Mouse (Mus musculus) lung, adult 2 months (tissue): ENCODE data around the gene Mtrf1.

Experiments
- CTCF ChIP-seq: fragments of 200-500 bp; IDR thresholded peaks from 2 replicates; pipeline ENCODE4 v1.5.1; 2011; ENCODE audit warnings: mild to moderate bottlenecking, low read length, control low read depth; ENCODE audit not compliant: insufficient read depth
- POLR2A ChIP-seq: fragments of 200-500 bp; IDR thresholded peaks from 2 replicates; pipeline ENCODE4 v1.6.1; 2011; ENCODE audit warnings: low read depth, mild to moderate bottlenecking, control low read depth, low read length, borderline replicate concordance; ENCODE audit errors: extremely low read depth

DNA sequence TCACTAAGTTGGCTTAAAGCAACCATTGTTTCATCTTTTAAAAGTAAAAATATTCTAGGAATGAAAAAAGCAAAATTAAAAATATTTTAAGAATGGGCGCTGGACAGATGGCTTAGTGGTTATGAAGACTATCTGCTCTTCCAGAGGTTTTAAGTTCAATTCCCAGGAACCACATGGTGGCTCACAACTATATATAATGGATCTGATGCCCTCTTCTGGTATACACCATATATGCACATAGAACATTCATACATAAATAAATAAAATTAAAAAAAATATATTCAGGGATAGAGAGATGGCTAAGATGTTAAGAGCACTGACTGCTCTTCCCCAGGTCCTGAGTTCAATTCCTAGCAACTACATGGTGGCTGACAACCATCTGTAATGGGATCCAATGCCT, 68.1 kb downstream of the Mtrf1 start:
- TF ChIP-seq CTCF, result no peak
- TF ChIP-seq POLR2A, result no peak
